Mouse (Mus musculus) lung, adult 2 months (tissue): ENCODE data around the gene P3h1.

ENCODE experiments used
- CTCF ChIP-seq: fragments of 200-500 bp; IDR thresholded peaks from 2 replicates; pipeline ENCODE4 v1.5.1; 2011; ENCODE audit warnings: mild to moderate bottlenecking, low read length, control low read depth; ENCODE audit not compliant: insufficient read depth
- POLR2A ChIP-seq: fragments of 200-500 bp; IDR thresholded peaks from 2 replicates; pipeline ENCODE4 v1.6.1; 2011; ENCODE audit warnings: low read depth, mild to moderate bottlenecking, control low read depth, low read length, borderline replicate concordance; ENCODE audit errors: extremely low read depth

DNA sequence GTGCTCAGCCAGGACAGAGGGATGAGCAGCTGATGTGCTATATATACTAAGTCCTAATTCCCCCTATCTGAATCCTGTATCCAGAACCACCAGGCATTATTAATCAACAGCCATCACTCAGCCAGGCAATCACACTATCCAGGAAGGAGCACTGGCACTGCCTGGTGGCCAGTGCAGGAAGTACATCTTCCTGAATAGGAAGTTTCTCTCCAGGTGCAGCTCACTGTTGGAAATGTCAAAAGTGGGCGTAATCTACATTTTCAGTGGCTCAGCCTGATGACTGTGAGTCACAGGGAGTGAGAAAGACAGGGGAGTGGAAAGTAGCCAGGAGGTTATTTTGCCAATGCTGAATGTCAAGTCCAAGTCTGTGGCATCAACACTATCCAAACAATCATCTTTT is 9.0 kb upstream of the P3h1 start:
- TF ChIP-seq CTCF (peak; percentile 83), POLR2A (no peak)
